Mouse (Mus musculus) midbrain, embryonic 11.5 days (tissue): ENCODE measurements around the gene Ddah1. TPM values are rescaled to one million over a fixed set of nuclear protein-coding genes. Genes with fewer than 3 reads are reported as not detected.
A peak's percentile ranks its signal among the peaks of the same experiment; 100 is the strongest.

Experiments
- ATAC-seq: fragments of 200-750 bp; cut with Nextera tagmentation; 2 replicates; pipeline ENCODE4 v1.8.0; 2017; ENCODE audit warnings: moderate TSS enrichment, moderate library complexity; ENCODE audit not compliant: low FRiP score
- DNase-seq: peaks from one replicate; pipeline ENCODE4 v3.0.0; 2015; ENCODE audit warnings: low spot score; ENCODE audit errors: missing footprints
- H3K27ac ChIP-seq: fragments of 300-500 bp; sonication (generic); 2 replicates; pipeline ENCODE4 v1.5.1; 2014; ENCODE audit warnings: low read depth, low read length
- H3K27me3 ChIP-seq: fragments of 300-500 bp; sonication (generic); 2 replicates; pipeline ENCODE4 v1.6.1; 2014; ENCODE audit warnings: mild to moderate bottlenecking, low read length, moderate library complexity, mixed read lengths; ENCODE audit not compliant: control insufficient read depth, insufficient read depth
- H3K36me3 ChIP-seq: fragments of 300-500 bp; sonication (generic); 2 replicates; pipeline ENCODE4 v1.6.1; 2014; ENCODE audit warnings: mild to moderate bottlenecking, low read length, moderate library complexity, mixed read lengths; ENCODE audit not compliant: control insufficient read depth, insufficient read depth
- H3K4me1 ChIP-seq: fragments of 300-500 bp; sonication (generic); 2 replicates; pipeline ENCODE4 v1.6.1; 2014; ENCODE audit warnings: low read length; ENCODE audit not compliant: control insufficient read depth, insufficient read depth
- H3K4me2 ChIP-seq: fragments of 300-500 bp; sonication (generic); 2 replicates; pipeline ENCODE4 v1.6.1; 2014; ENCODE audit warnings: mild to moderate bottlenecking, moderate library complexity
- H3K4me3 ChIP-seq: fragments of 300-500 bp; sonication (generic); 2 replicates; pipeline ENCODE4 v1.5.1; 2014; ENCODE audit warnings: low read depth, low read length
- H3K9ac ChIP-seq: fragments of 300-500 bp; sonication (generic); 2 replicates; pipeline ENCODE4 v1.6.1; 2014; ENCODE audit warnings: low read length
- H3K9me3 ChIP-seq: fragments of 300-500 bp; sonication (generic); 2 replicates; pipeline ENCODE4 v1.6.1; 2016; ENCODE audit warnings: low read length; ENCODE audit not compliant: control insufficient read depth
- WGBS: fragments of 180-500 bp; shearing (Covaris S2); extraction: QIAGEN DNeasy Blood & Tissue Kit; methylation state at CpG from one replicate; pipeline ENCODE4 v1.1.7; 2014; 5-methylcytosine and 5-hydroxymethylcytosine counted together
- polyA plus RNA-seq: library from polyadenylated mRNA; unstranded; fragments of >200 nt; fragmentation: Nextera tagmentation; extraction: Ambion mirVana; gene quantifications from 2 replicates; pipeline ENCODE4 v1.2.1, GENCODE M21; 2014

The Ddah1 gene
- polyA plus RNA-seq, 1 experiment from 2014 or later, result 26.8 TPM

- DNase-seq (no peak), ATAC-seq (no peak)
- no peaks in the 10 kb centered on the region for H3K36me3 ChIP-seq
- H3K4me1 ChIP-seq, result no peaks in the 10 kb centered on the region
- H3K27me3 ChIP-seq, result no peaks in the 10 kb centered on the region
- H3K4me2 ChIP-seq, result no peak overlapping the region
- WGBS, result 95% methylated on average over 4 of the region's 4 CpGs
- no peak overlapping the region for H3K27ac ChIP-seq
- H3K9me3 ChIP-seq, result no peaks in the 10 kb centered on the region
- H3K9ac ChIP-seq, result no peak overlapping the region
- no peak overlapping the region for H3K4me3 ChIP-seq
These were observed 32.2 kb downstream of the Ddah1 start for GRCm38 (mm10) chr3:145790709-145791108.

DNA sequence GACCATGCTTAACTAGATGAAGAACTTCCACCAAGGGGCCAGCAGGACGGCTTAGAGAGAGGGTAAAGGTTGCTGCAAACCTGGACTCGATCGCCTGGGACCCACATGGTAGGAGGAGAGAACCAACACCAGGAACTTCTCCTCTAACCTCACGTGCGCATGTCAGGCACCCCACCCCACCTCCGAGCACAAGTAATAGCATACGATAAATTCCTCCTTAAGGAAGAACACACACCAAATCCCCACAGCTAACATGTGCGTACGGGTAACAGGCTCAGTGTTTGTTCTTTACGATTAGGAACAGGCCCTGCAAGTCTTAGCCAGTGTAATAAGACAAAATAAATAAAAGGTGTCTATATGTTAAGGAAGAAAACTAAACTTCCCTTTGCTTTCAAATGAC, 35.9 kb downstream of the Ddah1 start:
- H3K4me2 ChIP-seq, result no peak overlapping the region
- ATAC-seq, result no peak
- no peak overlapping the region for H3K27ac ChIP-seq
- H3K4me1 ChIP-seq, result no peaks in the 10 kb centered on the region
- no peaks in the 10 kb centered on the region for H3K27me3 ChIP-seq
- H3K9me3 ChIP-seq, result no peaks in the 10 kb centered on the region
- WGBS, result 93% methylated on average over 10 of the region's 10 CpGs
- DNase-seq, result no peak
- H3K36me3 ChIP-seq, result no peaks in the 10 kb centered on the region
- H3K9ac ChIP-seq, result no peak overlapping the region
- H3K4me3 ChIP-seq, result no peak overlapping the region

DNA sequence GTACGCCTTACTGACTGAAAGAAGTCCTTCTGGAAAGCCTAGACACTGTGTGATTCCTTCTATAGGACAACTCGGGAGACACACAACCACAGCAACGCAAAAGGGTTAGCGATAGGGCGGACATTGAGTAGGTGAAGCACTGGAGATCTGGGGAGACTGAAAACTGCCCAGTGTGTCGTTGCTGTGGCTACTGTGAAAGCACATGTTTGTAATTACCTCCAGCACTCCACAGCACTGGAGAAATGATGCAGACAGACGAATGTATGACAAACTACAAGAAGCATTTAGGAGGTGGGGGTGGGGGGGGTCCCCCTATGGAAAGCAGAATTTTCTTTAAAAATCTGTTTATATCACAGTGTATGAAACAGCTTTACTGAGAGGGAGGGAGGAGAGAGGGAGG, 37.4 kb downstream of the Ddah1 start:
- no peak overlapping the region for H3K27ac ChIP-seq
- no peaks in the 10 kb centered on the region for H3K36me3 ChIP-seq
- H3K4me2 ChIP-seq, result no peak overlapping the region
- no peak for ATAC-seq
- H3K4me1 ChIP-seq, result no peaks in the 10 kb centered on the region
- no peak overlapping the region for H3K9ac ChIP-seq
- WGBS, result 79% methylated on average over 7 of the region's 7 CpGs
- H3K9me3 ChIP-seq, result no peaks in the 10 kb centered on the region
- no peaks in the 10 kb centered on the region for H3K27me3 ChIP-seq
- DNase-seq, result no peak
- no peak overlapping the region for H3K4me3 ChIP-seq

- H3K4me3 ChIP-seq, result no peak overlapping the region
- no peaks in the 10 kb centered on the region for H3K9me3 ChIP-seq
- no peaks in the 10 kb centered on the region for H3K36me3 ChIP-seq
- H3K4me1 ChIP-seq, result no peaks in the 10 kb centered on the region
- no peak for DNase-seq
- H3K27ac ChIP-seq, result no peak overlapping the region
- 85% methylated on average over 10 of the region's 10 CpGs for WGBS
- ATAC-seq, result no peak
- no peaks in the 10 kb centered on the region for H3K27me3 ChIP-seq
- no peak overlapping the region for H3K4me2 ChIP-seq
- H3K9ac ChIP-seq, result no peak overlapping the region
These were observed 39.6 kb downstream of the Ddah1 start for GRCm38 (mm10) chr3:145798042-145798441.

DNA sequence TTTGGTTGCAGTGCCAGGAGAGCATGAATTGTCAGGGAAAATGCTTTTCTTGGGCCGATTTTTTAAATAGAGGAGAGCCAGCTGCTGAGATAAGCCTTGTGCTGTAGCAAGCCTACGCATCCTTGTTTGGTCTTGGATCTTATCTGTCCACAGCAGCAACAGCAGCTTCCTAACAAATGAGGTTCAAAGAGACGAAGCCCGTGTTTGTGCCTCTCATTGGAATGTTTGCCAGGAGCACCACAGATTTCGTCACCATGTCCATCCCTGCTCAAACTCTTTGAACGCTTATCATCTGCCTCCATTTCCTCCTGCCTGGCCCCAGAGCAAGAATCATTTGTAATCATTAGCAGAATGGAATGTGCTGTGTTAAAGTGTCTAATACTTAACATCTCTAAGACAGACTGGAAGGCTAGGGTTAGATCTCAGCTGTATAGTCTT, 40.3 kb downstream of the Ddah1 start:
- no peak for ATAC-seq
- no peaks in the 10 kb centered on the region for H3K4me1 ChIP-seq
- H3K36me3 ChIP-seq, result no peaks in the 10 kb centered on the region
- H3K9ac ChIP-seq, result no peak overlapping the region
- H3K27ac ChIP-seq, result no peak overlapping the region
- no peak overlapping the region for H3K4me3 ChIP-seq
- no peaks in the 10 kb centered on the region for H3K9me3 ChIP-seq
- no peaks in the 10 kb centered on the region for H3K27me3 ChIP-seq
- 73% methylated on average over 6 of the region's 6 CpGs for WGBS
- DNase-seq, result no peak
- H3K4me2 ChIP-seq, result no peak overlapping the region

DNA sequence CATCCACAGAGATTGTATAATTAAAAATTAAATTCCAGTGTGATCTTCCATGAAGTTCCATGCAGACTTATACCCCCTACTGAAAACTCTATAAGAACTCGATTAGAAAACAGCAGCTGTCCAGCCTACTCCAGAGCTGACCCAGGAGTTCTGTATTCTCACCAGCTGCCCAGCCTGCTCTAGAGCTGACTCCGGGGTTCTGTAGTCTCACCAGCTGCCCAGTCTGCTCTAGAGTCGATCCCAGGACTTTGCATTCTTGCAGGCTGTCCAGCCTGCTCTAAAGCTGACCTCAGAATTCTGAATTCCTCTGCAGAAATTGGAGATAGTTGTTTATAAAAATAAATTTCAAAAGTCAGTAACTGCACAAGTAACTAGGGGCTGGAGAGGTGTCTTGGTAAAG, 40.9 kb downstream of the Ddah1 start:
- no peak overlapping the region for H3K4me3 ChIP-seq
- H3K36me3 ChIP-seq, result no peaks in the 10 kb centered on the region
- H3K27me3 ChIP-seq, result no peaks in the 10 kb centered on the region
- no peak for DNase-seq
- H3K9me3 ChIP-seq, result no peaks in the 10 kb centered on the region
- no peak overlapping the region for H3K9ac ChIP-seq
- WGBS, result 78% methylated on average over 3 of the region's 3 CpGs
- no peak overlapping the region for H3K27ac ChIP-seq
- H3K4me1 ChIP-seq, result no peaks in the 10 kb centered on the region
- ATAC-seq, result no peak
- H3K4me2 ChIP-seq, result no peak overlapping the region

DNA sequence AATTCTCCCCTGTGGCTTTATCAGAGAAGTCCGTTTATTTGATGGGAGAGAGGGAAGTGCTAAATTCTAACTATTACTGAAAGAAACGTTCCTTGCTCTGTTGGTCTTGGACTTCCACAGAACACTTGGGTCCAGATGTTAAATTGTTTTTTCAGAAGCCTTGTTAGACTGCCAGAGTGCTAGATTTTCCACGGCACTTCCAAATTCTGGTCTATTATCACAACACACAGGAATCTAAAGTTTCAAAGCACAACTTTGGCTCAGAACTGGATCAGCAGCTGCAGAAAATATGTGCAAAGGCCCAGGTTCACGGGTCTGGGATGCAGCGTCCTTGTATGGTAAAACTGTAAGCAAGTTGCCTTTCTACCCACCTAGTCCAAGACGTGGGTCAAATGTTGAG, 43.6 kb downstream of the Ddah1 start:
- DNase-seq (no peak), ATAC-seq (no peak)
- Histone ChIP-seq H3K4me2 (no peak overlapping the region), H3K4me1 (peaks cover 11% of the 10 kb centered on the region; the same call in 1 of the 2 replicates), H3K9me3 (no peaks in the 10 kb centered on the region), H3K27ac (no peak overlapping the region), H3K9ac (no peak overlapping the region), H3K36me3 (no peaks in the 10 kb centered on the region), H3K4me3 (no peak overlapping the region), H3K27me3 (no peaks in the 10 kb centered on the region)
- 87% methylated on average over 6 of the region's 6 CpGs for WGBS

- H3K27ac ChIP-seq, result no peak overlapping the region
- 15% methylated on average over 4 of the region's 4 CpGs for WGBS
- H3K9me3 ChIP-seq, result no peaks in the 10 kb centered on the region
- no peak overlapping the region for H3K4me2 ChIP-seq
- H3K27me3 ChIP-seq, result no peaks in the 10 kb centered on the region
- H3K9ac ChIP-seq, result no peak overlapping the region; the same call in 1 of the 2 replicates
- ATAC-seq (no peak), DNase-seq (no peak)
- peaks cover 11% of the 10 kb centered on the region; the same call in 1 of the 2 replicates for H3K4me1 ChIP-seq
- H3K36me3 ChIP-seq, result no peaks in the 10 kb centered on the region
- H3K4me3 ChIP-seq, result no peak overlapping the region
These were observed 47.4 kb downstream of the Ddah1 start for GRCm38 (mm10) chr3:145805848-145806247.

- no peaks in the 10 kb centered on the region for H3K9me3 ChIP-seq
- no peaks in the 10 kb centered on the region for H3K36me3 ChIP-seq
- H3K4me2 ChIP-seq, result no peak overlapping the region
- no peaks in the 10 kb centered on the region for H3K27me3 ChIP-seq
- DNase-seq (peak; percentile 89), ATAC-seq (0 out of 2 replicates have a peak, but pooled peaks have one; percentile 59)
- H3K4me3 ChIP-seq, result no peak overlapping the region
- WGBS, result 15% methylated on average over 5 of the region's 5 CpGs
- H3K4me1 ChIP-seq, result peaks cover 11% of the 10 kb centered on the region; the same call in 1 of the 2 replicates
- H3K27ac ChIP-seq, result no peak overlapping the region
- no peak overlapping the region for H3K9ac ChIP-seq
These were observed 48.0 kb downstream of the Ddah1 start for GRCm38 (mm10) chr3:145806502-145806901.

DNA sequence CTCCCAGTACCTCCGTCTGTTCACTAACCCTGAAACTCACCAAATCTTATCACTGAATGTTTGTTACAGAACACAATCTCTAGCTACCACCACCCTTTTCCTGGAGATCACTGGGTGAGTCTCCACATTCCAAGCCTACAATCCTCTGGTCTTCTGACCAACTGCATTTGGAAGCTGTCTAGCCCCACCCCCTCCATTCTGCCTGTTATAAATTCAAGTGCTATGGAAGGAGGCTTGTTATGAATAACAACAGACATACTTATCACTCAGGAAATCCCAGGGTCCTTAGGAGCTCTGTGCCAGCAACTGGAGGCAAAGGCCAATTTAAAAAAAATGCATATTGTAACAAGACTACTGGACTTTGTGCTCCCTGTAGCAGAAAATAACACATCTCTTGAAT, 58.3 kb downstream of the Ddah1 start:
- DNase-seq (no peak), ATAC-seq (no peak)
- Histone ChIP-seq H3K27me3 (peaks cover 26% of the 10 kb centered on the region), H3K36me3 (no peaks in the 10 kb centered on the region), H3K9me3 (peaks cover 4% of the 10 kb centered on the region; the same call in 1 of the 2 replicates), H3K27ac (no peak overlapping the region), H3K4me2 (no peak overlapping the region), H3K9ac (no peak overlapping the region), H3K4me3 (no peak overlapping the region), H3K4me1 (no peaks in the 10 kb centered on the region)
- 83% methylated on average over 1 of the region's 1 CpGs for WGBS
